Mouse (Mus musculus) embryonic fibroblast, embryonic 13.5 days (primary cell): ENCODE results near the gene Nt5e.

Experiments
- CTCF ChIP-seq: IDR thresholded peaks from 2 replicates; pipeline ENCODE4 v1.5.1; 2011; ENCODE audit warnings: mild to moderate bottlenecking, control low read depth, low read length, moderate library complexity, borderline replicate concordance; ENCODE audit not compliant: insufficient read depth
- POLR2A ChIP-seq: IDR thresholded peaks from 2 replicates; pipeline ENCODE4 v1.6.1; 2011; ENCODE audit warnings: low read depth, mild to moderate bottlenecking, control low read depth, low read length, moderate library complexity

- TF ChIP-seq POLR2A, result no peak
- TF ChIP-seq CTCF, result no peak
Measured at GRCm38 (mm10) chr9:88409978-88410377, 83.0 kb downstream of the Nt5e start.
